Mouse (Mus musculus) liver, postnatal 0 days (tissue): ENCODE results near the gene Slc7a15. TPM values are rescaled to one million over a fixed set of nuclear protein-coding genes. Genes with fewer than 3 reads are reported as not detected.

Experiments
- ATAC-seq: fragments of 200-750 bp; cut with Nextera tagmentation; 2 replicates; pipeline ENCODE4 v1.8.0; 2017; ENCODE audit warnings: mild to moderate bottlenecking, moderate library complexity
- DNase-seq: peaks from one replicate; pipeline ENCODE4 v3.0.0-alpha.2; 2016
- H3K27ac ChIP-seq: fragments of 300-500 bp; sonication (generic); 2 replicates; pipeline ENCODE4 v1.5.1; 2014; ENCODE audit warnings: antibody characterized with exemption, moderate library complexity, mild to moderate bottlenecking, low read depth
- H3K27me3 ChIP-seq: fragments of 300-500 bp; sonication (generic); 2 replicates; pipeline ENCODE4 v1.6.1; 2014; ENCODE audit warnings: low read length, control low read depth, mixed read lengths; ENCODE audit not compliant: insufficient read depth
- H3K36me3 ChIP-seq: fragments of 300-500 bp; sonication (generic); replicated peaks from 2 replicates; pipeline ENCODE4 v1.6.1; 2014; ENCODE audit warnings: mild to moderate bottlenecking, control low read depth, low read length, moderate library complexity, mixed read lengths; ENCODE audit not compliant: insufficient read depth
- H3K4me1 ChIP-seq: fragments of 300-500 bp; sonication (generic); 2 replicates; pipeline ENCODE4 v1.6.1; 2014; ENCODE audit warnings: antibody characterized with exemption, mild to moderate bottlenecking, control low read depth; ENCODE audit not compliant: insufficient read depth
- H3K4me2 ChIP-seq: fragments of 300-500 bp; sonication (generic); 2 replicates; pipeline ENCODE4 v1.6.1; 2014; ENCODE audit warnings: low read depth, mild to moderate bottlenecking, low read length, moderate library complexity, mixed read lengths
- H3K4me3 ChIP-seq: fragments of 300-500 bp; sonication (generic); 2 replicates; pipeline ENCODE4 v1.5.1; 2014; ENCODE audit warnings: low read depth, low read length
- H3K9ac ChIP-seq: fragments of 300-500 bp; sonication (generic); replicated peaks from 2 replicates; pipeline ENCODE4 v1.6.1; 2014; ENCODE audit warnings: mild to moderate bottlenecking, moderate library complexity
- H3K9me3 ChIP-seq: fragments of 300-500 bp; sonication (generic); 2 replicates; pipeline ENCODE4 v1.6.1; 2016; ENCODE audit warnings: mild to moderate bottlenecking, control low read depth, low read length, mixed read lengths
- CTCF ChIP-seq: sonication (generic); IDR thresholded peaks from 2 replicates; pipeline ENCODE4 v1.5.1; 2016; ENCODE audit warnings: antibody characterized with exemption, low read depth
- EP300 ChIP-seq: IDR thresholded peaks from 2 replicates; pipeline ENCODE4 v1.6.1; 2016; ENCODE audit warnings: antibody characterized with exemption, low read depth, mild to moderate bottlenecking
- whole genome bisulfite sequencing: fragments of 180-500 bp; shearing (Covaris S2); extraction: QIAGEN DNeasy Blood & Tissue Kit; methylation state at CpG from one replicate; pipeline ENCODE4 v1.1.7; 2014; ENCODE audit not compliant: insufficient replicate concordance; 5-methylcytosine and 5-hydroxymethylcytosine counted together
- polyA plus RNA-seq: library from polyadenylated mRNA; unstranded; fragments of >200 nt; fragmentation: Nextera tagmentation; extraction: Ambion mirVana; gene quantifications from 2 replicates; pipeline ENCODE4 v1.2.1, GENCODE M21; 2015

Gene Slc7a15
- polyA plus RNA-seq, 1 experiment from 2014 or later = 0.49 TPM

GRCm38 (mm10) chr12:8500597-8501570 lies 98.0 kb downstream of the Slc7a15 start:
- no peaks in the 10 kb centered on the region for H3K36me3 ChIP-seq
- peak overlapping the region; percentile 72 for H3K4me2 ChIP-seq
- DNase-seq (no peak), ATAC-seq (no peak)
- H3K9ac ChIP-seq = peak overlapping the region; percentile 71
- peak overlapping the region; percentile 85 for H3K27ac ChIP-seq
- H3K27me3 ChIP-seq = no peaks in the 10 kb centered on the region
- H3K4me3 ChIP-seq = peak overlapping the region; percentile 85
- H3K9me3 ChIP-seq = no peaks in the 10 kb centered on the region
- H3K4me1 ChIP-seq = peaks cover 24% of the 10 kb centered on the region
- no peak for TF ChIP-seq EP300
- no peak for TF ChIP-seq CTCF
- WGBS = 38% methylated on average over 17 of the region's 17 CpGs

- Histone ChIP-seq H3K27me3 (no peaks in the 10 kb centered on the region), H3K4me3 (peak within 1 kb of the TSS; percentile 85), H3K9me3 (no peaks in the 10 kb centered on the region), H3K27ac (peak within 1 kb of the TSS; percentile 100), H3K36me3 (no peaks in the 10 kb centered on the region), H3K4me1 (peaks cover 26% of the 10 kb centered on the region), H3K4me2 (peak within 1 kb of the TSS; percentile 72), H3K9ac (peak within 1 kb of the TSS; percentile 99)
- ATAC-seq (peak; percentile 94), DNase-seq (peak; percentile 91)
- TF ChIP-seq EP300 = no peak
- TF ChIP-seq CTCF = no peak
- under 1% methylated on average over 56 of the region's 56 CpGs for WGBS
Measured at GRCm38 (mm10) chr12:8499871-8500596, 98.8 kb downstream of the Slc7a15 start, which contains the start of gene Rhob. Rhob (minus strand) TSS chr12:8500009.

- peak overlapping the region; percentile 99 for H3K9ac ChIP-seq
- under 1% methylated on average over 93 of the region's 99 CpGs for WGBS
- H3K27me3 ChIP-seq = no peaks in the 10 kb centered on the region
- peak overlapping the region; percentile 85 for H3K4me3 ChIP-seq
- peak overlapping the region; percentile 72 for H3K4me2 ChIP-seq
- no peaks in the 10 kb centered on the region for H3K36me3 ChIP-seq
- DNase-seq (peak; percentile 71), ATAC-seq (peak; percentile 52)
- H3K4me1 ChIP-seq = peaks cover 26% of the 10 kb centered on the region
- TF ChIP-seq EP300 = no peak
- peak; percentile 18; the same call in 1 of the 2 replicates for TF ChIP-seq CTCF
- peak overlapping the region; percentile 100 for H3K27ac ChIP-seq
- H3K9me3 ChIP-seq = no peaks in the 10 kb centered on the region
Measured at GRCm38 (mm10) chr12:8499001-8499870, 99.6 kb downstream of the Slc7a15 start.

- Histone ChIP-seq H3K4me1 (peaks cover 26% of the 10 kb centered on the region), H3K9ac (peak overlapping the region; percentile 99), H3K4me2 (peak overlapping the region; percentile 72), H3K36me3 (no peaks in the 10 kb centered on the region), H3K27me3 (no peaks in the 10 kb centered on the region), H3K9me3 (no peaks in the 10 kb centered on the region), H3K4me3 (peak overlapping the region; percentile 85), H3K27ac (peak overlapping the region; percentile 100)
- ATAC-seq = no peak
- DNase-seq = peak; percentile 57
- TF ChIP-seq CTCF (peak; percentile 19; the same call in 1 of the 2 replicates), EP300 (no peak)
- WGBS = 4% methylated on average over 9 of the region's 13 CpGs
Measured at GRCm38 (mm10) chr12:8498591-8499000, 100.3 kb downstream of the Slc7a15 start.

GRCm38 (mm10) chr12:8498148-8498571 lies 100.7 kb downstream of the Slc7a15 start:
- H3K27ac ChIP-seq = peak overlapping the region; percentile 100
- ATAC-seq (no peak), DNase-seq (no peak)
- H3K4me1 ChIP-seq = peaks cover 26% of the 10 kb centered on the region
- WGBS = 36% methylated on average over 8 of the region's 8 CpGs
- peak overlapping the region; percentile 85 for H3K4me3 ChIP-seq
- no peak for TF ChIP-seq EP300
- no peak for TF ChIP-seq CTCF
- no peaks in the 10 kb centered on the region for H3K36me3 ChIP-seq
- H3K9ac ChIP-seq = peak overlapping the region; percentile 99
- no peaks in the 10 kb centered on the region for H3K9me3 ChIP-seq
- H3K27me3 ChIP-seq = no peaks in the 10 kb centered on the region
- peak overlapping the region; percentile 72 for H3K4me2 ChIP-seq
